ENCODE assay signal across 8 mouse cellular contexts in genomic region chr11:105591905-105592304, GRCm38 (mm10). TPM values are rescaled to one million over a fixed set of nuclear protein-coding genes. Genes with fewer than 3 reads are reported as not detected.
DNase-seq lines count a peak whose midpoint lies in the region; ATAC-seq lines count a peak whose summit lies in the region.

No protein-coding gene starts in this region.

- peak; percentile 25 for DNase-seq in gastrocnemius, postnatal 25 days
- no peak for DNase-seq in gastrocnemius, postnatal 10 days
- peak; percentile 77 for DNase-seq in CD4-positive, CD25-positive, alpha-beta regulatory T cell, adult 2 months (ENCODE audit: low read depth, low spot score)
- DNase-seq in cerebellum, adult 11-12 months = peak; percentile 18
- peak; percentile 27 to 44 for DNase-seq in frontal cortex, postnatal 10 days (ENCODE audit: low spot score in 2 of 2)
- peak; percentile 62 to 64 for DNase-seq in kidney, postnatal 25 days
- DNase-seq in thymus, postnatal 10 days (ENCODE audit: low spot score in 2 of 2) = peak; percentile 5 to 50

- ATAC-seq in megakaryocyte, adult 5-6 weeks (ENCODE audit: poor library complexity, severe bottlenecking) = peak; percentile 73

RNA-seq across cellular contexts. Expression of gene Tanc2, which starts 2.1 kb away (rescaled TPM):
- 10 to 100 TPM; 10.6 to 11.4 TPM for total RNA-seq in gastrocnemius, postnatal 25 days (2021)
- 10 to 100 TPM; 31.7 to 38.8 TPM for total RNA-seq in gastrocnemius, postnatal 10 days (2021)
- total RNA-seq in megakaryocyte, adult 5-6 weeks (2015) = 0.34 and 0.54 TPM in 2 replicates
- total RNA-seq in megakaryocyte, adult 5-6 weeks (2017) = 0.16 and 0.22 TPM in 2 replicates

Comparison
In these comparisons a context has a peak if more than half of its experiments do, and no peak if none do; other contexts are left out.
1. RNA of gene Tanc2, which starts 2.1 kb away (total RNA-seq): 31.7 to 38.8 TPM in gastrocnemius, postnatal 10 days and 10.6 to 11.4 TPM in gastrocnemius, postnatal 25 days; 0.16 to 0.54 TPM in megakaryocyte, adult 5-6 weeks; every median in the first group is over 4 times any median in the second.